Mouse (Mus musculus): ENCODE measurements at regions not wholly inside any gene's neighbourhood (a gene's known extent, or its start where the extent isn't known, plus 50 kb on each side); places are given as distances from the start of the nearest gene placed in this dataset.
"Not testable (repeated sequence)": the region's sequence is repeated elsewhere in the genome, so short reads cannot be mapped to it uniquely, and the experiment has no call there.

DNA sequence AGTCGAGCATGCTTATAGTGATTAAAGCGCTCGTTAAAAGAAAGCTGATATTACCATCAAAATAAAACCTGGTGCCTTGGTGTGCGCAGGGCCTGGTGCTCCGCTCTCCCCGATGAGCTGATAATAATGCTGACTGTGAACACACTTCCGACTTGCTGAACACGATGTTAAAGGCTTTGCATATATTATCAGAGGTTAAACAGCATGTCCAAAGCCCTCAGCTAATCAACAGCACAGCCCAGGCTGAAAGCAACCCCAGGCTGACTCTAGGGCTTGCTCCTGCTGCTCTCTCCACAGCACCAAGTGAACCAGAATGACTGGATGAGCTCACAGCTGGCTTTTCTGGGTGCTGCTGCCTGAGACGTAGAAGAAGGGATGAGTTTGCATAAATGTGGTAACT lies 238.2 kb upstream of the 1700012A03Rik start:
- DNase-seq (ENCODE audit: low spot score in 2 of 2), result no peak

DNA sequence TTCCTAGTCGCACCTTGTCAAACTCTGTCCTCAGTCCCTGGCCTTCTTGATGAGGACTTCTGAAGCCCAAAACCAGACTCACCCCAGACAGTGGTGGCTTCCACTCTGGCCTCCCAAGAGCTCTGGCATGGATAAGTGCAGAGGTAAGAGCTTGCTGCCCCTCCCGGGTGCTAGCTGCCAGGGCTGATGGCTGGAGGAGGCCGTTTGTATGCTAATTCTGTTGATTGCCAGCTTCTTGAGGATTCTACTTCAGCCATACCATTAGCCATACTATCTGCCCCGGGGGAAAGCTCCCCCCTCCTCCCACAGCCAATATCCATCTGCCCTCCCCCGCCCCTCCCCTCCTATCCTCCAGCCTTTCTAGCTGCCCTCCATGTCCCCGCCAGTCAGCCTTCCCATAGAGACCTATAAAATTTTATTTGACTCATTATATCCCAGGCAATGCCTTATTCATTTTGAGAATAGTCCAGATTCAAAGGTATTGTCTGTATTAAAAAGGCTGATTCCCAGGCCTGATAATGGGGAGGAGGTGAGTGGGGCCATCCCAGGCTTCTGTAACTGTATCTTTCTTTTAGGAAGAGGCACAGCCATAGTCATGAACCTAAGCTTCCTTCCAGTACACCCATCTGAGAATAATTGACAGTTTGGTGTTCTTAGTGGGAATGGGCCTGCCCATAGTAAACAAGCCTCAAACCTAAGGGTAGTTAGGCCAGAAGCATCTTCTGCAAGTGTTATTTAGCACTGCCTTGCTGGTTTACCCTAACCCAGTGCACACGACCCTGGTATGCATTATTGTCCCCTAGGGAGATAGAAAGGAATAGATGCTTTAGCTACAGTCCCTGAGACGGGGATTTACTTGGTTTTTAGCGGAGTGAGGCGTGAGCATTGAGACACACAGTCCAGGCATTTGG lies 239.2 kb upstream of the 1700012A03Rik start:
- DNase-seq (ENCODE audit: low spot score in 2 of 2), result no peak

DNA sequence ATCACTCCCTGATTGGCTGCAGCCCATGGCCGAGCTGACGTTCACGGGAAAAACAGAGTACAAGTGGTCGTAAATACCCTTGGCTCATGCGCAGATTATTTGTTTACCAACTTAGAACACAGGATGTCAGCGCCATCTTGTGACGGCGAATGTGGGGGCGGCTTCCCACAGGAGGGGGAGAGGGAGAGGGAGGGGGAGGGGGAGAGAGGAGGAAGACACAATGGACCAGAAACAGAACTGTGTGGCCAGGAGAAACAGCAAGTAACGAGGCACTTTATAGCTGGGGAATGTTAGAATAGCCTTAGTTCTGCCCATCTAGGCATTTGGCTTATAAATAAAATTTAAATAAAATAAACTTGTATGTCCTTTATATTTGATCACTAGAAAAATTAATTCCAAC lies 240.7 kb upstream of the Podxl start:
- not testable (repeated sequence) for DNase-seq (ENCODE audit: low spot score in 2 of 2)

DNA sequence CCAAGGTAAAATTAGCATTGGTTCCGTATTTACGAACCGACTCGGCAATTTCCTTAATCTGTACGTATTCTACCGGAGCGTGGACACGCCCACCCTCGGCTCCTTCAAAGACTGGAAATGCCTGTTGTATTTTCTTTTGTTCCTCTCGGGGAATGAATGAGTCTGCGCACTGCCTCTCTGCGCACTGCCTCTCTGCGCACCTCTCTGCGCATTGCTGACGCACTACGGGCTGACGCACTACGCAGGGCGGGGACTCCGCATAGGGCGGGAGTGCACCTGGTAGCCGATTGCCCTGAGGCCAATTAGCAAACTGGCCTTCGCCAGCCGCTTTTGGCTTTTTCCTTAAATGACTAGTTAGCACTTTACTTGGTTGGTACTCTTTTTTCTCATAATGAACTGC lies 239.4 kb upstream of the Podxl start:
- not testable (repeated sequence) for DNase-seq (ENCODE audit: low spot score in 2 of 2)

DNA sequence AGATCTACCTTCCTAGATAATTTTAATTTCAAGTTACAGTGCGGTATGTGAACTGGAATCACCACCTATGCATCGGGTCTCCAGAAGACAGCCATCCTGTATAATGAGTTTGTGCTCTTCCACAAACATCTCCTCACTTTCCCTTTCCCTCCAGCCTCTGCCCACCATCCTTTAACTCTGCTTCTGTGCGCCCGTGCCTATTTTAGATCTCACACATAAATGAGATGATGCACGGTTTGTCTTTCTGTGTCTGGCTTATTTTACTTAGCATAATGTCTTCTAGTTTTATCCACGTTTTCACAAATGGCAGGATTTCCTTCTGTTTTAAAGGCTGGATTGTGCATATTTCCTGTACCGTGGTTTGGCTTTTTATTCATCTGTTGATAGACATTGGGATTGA lies 227.8 kb upstream of the Podxl start:
- DNase-seq (ENCODE audit: low spot score in 2 of 2), result no peak

DNA sequence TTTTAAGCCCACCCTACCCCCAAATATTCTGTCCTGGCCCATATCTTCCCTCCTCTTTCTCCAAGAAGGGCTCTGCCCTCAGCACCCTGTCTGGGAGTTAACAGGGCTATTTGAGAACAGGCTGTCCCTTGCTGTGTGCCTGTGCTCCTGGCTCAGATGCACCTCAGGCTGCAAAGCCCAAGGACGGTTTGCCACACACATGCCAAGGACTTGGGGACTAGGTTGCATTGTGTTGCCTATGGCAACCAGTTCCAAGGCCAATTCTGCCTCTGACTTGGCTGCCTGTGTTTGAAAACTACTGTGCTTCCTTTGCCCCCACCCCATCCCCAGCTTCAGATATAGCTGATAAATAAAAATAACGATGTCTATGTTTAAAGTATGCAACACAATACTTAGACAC lies 227.1 kb upstream of the Podxl start:
- DNase-seq (ENCODE audit: low spot score in 2 of 2), result no peak

DNA sequence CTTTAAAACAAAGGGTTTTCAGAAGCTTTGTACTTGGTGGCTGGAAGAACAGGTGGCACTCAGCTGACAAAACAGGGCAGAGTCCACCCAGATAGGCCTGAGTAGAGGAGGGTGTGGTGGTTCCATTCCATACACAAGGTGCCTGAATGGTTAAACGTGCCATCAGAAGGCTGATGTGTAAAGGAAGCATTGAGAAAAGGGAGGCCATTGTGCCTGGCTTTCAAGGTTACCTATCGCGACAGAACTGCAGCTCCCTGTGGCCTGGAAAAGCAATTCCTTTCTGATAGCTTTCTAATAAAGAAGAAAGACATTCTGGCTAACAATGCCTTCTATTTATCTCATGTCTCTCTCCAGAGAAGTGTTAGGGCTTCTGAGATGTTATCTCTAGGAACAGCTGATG lies 213.1 kb upstream of the Podxl start:
- no peak for DNase-seq (ENCODE audit: low spot score in 2 of 2)

DNA sequence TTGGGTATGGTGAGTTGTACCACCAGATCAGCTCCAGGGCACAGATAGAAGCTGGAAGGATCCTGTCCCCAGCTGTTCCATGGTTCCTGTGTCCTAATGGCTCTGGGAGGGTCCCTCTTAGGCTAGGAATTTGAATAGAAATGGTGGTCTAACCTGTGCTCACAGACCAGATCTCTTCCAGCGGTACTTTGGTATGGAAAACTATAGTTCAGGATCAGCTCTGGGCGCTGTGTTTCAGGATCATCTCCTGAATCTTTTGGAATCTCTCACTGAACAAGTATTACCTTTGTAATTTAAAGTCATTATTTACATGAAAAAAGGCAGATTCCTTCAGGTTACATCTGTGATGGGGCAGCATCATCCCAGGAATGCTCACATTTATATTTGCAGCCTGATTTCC lies 208.1 kb upstream of the Podxl start:
- DNase-seq (ENCODE audit: low spot score in 2 of 2), result no peak

DNA sequence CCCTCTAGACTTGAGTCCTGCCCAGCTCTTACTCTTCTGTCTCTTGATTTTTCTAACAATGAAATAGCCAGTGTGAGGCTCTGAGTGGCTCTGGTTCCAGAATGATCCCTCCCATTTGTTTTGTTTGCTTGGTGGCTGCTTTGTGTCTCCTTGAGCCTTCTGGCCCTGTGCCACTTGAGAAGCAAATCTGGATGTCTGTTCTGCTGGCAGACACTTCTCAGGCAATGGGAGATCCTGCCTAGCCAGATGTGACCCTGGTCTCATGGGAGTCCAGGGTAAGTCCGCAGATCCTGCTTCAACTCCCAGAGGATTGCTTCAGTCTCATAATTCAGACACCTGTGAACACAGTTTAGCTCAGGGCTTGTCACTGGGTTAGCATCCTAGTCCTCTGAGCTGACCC lies 181.8 kb upstream of the Podxl start:
- DNase-seq (ENCODE audit: low spot score in 2 of 2), result no peak

DNA sequence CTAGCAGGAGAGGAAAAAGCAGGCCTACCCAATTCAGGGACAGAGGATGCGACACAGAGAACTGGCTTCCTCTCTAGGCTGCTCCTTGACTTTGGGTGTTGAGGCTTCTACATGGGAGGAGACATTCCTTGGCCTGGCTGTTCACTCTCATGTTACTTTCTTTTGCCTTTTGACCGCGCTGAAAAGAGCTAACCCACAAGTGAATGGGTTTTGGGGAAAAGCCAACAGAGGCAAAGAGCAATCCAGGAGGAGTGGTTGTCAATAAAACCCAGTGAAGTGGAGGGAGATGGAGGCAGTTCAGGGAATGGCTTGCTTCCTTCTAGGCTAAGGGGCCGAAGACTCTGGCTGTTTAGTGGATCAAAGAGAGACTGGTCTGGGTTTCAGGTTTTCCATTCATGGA lies 167.6 kb upstream of the Podxl start:
- no peak for DNase-seq (ENCODE audit: low spot score in 2 of 2)

DNA sequence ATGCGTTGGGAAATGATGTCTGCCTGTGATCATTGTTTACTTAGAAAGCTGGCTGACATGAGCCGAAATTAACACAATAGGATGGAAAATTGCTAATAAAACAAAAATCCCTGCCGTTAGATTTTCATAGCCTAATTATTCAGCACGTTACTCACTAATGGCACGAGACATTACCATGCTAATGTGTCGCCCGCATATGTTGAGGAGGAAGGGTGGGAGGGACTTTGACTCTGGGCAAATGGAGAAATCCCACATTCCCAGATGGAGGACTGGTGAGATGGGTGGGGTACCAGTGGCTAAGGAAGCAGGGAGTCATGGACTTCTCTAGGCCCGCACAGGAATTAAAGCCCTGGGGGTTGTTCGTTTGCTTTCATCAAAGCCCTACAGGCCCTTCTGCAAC lies 155.8 kb upstream of the Podxl start:
- no peak for DNase-seq (ENCODE audit: low spot score in 2 of 2)

DNA sequence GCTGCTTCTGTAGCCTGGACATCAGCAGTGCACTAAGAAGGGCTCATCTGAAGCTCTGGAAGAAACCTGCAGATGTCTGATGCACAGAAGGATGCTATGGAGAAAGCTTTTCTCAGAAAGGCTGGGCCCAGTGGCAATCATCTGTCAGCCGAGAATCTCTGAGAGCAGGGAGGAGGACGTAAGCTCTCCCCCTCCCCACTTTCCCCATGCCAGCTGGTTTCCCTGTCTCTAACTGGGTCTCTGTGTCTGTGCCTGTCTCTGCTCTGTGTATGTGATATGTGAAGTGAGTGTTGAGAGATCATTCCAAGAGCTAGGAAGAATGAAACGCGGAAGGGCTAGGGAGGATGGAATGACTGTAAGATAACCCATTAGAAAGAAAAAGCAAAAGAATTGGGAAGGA lies 155.1 kb upstream of the Podxl start:
- DNase-seq (ENCODE audit: low spot score in 2 of 2), result no peak

DNA sequence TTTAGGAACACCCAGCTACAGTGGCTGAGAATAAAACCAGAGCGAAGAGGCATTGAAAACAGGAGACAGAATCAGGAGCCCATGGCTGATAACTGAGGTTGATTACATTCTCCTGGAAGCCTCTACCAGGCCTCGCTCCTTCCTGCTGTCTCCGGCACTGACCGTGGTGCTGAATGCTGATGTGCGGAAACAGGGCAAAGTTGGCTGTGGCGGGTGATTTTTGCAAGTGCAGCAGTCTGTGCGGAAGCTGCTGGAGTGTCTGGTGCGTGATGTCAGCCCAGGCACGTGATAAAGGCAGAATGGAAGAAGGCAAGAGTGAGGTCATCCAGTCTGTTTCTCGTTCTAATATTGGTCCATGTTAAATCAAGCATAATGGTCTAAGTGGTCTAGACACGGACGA lies 153.8 kb upstream of the Podxl start:
- peak in 1 of 2 experiments; percentile 11 for DNase-seq (ENCODE audit: low spot score in 2 of 2)

DNA sequence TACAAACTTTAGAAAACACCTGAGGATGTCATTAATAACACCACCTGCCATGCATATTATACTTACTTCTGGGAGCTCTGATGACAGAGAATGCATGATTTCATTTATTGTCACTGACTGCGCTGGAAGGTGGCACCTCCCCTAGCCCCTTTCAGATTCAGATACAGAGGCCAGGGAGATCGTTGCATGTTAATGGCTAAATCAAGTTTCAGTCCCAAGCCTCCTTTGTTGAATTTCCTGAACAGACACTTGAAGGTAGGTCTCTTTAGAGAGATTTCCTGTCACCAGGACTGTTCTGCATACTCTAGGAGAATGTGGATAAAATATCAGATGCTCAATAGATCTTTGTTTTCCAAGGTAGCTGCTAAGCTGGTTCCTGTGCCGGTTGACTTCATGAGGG lies 143.5 kb upstream of the Podxl start:
- DNase-seq (ENCODE audit: low spot score in 2 of 2), result no peak

DNA sequence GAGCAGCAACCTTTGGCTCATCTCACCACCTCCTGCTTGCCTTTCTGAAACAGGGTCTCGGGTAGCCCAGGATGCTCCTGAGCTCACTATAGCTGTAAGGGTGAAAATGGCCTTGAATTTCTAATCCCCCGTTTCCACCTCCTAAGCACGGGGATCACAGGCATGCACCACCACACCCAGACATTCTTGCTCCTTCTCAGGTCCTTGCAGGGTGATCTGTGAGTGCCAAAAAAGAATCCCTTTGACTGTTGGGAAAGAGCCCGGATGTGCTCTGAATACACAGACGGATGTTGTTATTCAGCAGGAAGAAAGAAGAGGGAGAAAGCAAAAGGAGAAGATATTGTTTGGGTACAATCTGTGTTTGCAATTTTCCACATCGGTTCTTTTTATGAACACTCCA lies 140.4 kb upstream of the Podxl start:
- no peak for DNase-seq (ENCODE audit: low spot score in 2 of 2)

DNA sequence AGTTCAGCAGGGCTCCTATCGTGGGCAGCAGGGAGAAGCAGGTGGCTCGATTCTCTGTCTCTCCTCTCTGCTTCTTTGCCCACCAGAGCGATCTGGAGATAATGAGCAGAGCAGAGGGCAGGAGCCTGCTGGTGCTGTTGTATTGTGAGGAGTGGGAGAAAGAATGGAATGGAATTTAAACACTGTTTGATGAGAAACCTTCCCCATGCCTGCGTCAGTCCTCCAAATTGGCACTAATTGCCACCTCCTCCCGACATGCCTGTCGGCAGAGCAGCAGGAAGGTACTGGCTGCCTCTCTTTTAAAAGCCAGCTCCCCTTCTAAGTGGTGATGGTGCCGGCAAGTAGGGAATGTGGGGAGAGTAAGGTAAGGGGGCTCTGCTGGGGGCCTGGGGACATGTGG lies 139.2 kb upstream of the Podxl start:
- DNase-seq (ENCODE audit: low spot score in 2 of 2), result no peak

DNA sequence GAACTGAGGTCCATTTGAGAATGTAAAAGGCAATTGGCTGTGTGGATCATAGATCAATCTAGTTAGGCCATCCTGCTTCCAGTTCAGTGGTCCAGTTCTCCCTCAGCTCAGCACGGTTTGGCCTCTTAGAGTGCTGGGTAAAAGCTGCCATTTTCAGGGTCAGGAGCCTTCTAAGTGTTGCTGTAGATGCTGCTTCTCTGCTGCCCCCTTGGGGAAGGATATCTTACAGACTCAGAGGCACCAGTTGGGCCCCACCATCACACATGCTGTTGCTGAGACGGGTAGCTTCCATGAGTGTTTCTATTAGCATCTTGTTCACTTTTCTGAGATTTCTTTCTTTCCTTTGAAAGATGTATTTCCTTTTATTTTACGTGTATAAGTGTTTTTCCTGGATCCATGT lies 132.1 kb upstream of the Podxl start:
- DNase-seq (ENCODE audit: low spot score in 2 of 2), result no peak

DNA sequence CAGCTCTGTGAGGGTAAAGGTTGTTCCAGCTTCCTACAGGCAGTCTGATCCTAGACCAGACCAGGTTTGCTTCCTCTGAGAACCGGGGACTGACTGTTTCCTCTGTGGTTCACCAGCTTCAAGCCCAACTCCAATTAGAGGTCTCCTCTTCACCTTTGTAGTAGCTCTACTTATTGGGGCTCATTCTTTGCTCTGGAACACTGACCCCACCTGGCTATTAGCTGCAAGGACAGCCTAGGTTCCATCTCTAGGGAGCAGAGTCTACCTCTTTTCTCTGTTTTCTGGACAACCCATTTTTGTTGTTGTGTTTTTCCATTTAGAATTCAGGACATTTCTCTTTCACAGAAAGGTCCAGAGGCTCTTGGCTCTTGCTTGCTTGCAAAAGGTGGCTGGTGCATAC lies 129.3 kb upstream of the Podxl start:
- no peak for DNase-seq (ENCODE audit: low spot score in 2 of 2)

DNA sequence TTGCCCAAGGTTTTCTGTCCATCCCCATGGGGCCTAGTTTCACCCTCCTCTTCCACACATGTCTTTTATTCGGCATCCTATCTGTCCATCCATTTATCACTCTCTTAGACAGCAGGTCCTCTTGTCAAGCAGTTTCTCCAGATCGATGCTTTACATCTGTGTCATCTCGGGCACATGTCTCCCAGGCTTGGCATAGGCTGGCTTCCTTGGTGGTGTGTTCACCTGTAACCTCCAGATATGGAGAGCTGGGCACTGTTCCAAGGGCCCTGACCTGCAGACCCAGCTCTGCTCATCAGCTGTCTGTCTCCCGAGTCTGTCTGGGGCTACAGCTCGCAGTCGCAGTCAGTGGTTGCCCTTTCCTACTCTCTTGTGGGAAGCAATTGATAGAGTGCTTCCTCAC lies 128.2 kb upstream of the Podxl start:
- no peak for DNase-seq (ENCODE audit: low spot score in 2 of 2)

DNA sequence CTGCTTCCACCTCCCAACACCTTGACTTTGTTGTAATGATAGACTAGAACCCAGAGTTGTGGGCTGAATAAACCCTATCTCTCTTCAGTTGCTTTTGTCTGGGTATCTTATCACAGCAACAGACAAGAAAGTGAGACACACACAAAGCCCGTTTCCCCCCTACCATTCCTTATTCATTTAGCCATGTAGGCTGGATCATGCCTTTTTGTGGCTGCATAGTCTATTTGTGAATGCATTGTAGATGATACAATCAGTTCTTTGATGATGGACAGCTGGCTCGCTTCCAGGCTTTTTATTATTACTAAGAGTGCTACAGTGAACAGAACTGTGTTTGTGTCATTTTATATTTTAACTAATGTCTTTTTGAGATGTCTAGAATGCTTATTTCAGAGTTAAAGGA lies 116.3 kb upstream of the Podxl start:
- no peak for DNase-seq (ENCODE audit: low spot score in 2 of 2)

DNA sequence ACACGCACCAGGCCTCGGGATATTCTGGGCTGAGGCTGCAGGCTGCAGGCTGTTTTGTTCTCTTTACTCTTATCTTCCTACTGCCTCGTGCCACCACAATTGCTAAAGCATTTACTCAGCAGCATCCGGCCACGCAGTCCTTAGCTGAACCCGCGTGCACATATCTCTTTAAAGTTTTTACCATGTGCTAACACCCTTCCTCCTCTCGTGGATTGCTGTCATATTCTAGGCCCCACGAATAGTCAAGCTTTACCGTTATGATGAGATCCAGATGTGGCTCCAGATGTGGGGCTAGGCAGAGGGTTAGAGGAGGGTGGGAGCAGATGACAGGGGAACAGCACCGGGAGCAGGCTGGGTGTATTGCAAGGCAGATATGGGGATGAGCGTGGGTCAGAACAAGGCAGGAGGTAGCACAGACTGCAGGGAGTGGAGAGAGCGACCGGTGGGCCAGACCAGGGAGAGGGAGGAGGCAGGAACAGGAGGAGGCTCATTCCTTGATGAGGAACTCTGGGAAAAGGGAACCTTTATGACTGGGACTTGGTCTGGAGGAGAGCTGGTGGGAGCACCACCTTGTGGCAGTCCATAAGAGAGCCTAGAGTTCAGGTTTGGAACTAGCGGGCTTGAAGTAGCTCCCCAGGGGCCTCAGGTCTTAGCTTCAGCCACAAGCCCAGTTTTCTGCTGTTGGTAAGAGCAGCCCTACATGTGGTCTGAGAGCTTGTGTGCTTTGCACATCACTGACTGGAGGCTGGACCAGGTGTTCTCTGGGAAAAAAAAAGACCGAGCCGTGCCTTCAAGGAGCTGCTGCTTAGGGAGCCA lies 102.1 kb upstream of the Podxl start:
- DNase-seq (ENCODE audit: low spot score in 2 of 2), result no peak

DNA sequence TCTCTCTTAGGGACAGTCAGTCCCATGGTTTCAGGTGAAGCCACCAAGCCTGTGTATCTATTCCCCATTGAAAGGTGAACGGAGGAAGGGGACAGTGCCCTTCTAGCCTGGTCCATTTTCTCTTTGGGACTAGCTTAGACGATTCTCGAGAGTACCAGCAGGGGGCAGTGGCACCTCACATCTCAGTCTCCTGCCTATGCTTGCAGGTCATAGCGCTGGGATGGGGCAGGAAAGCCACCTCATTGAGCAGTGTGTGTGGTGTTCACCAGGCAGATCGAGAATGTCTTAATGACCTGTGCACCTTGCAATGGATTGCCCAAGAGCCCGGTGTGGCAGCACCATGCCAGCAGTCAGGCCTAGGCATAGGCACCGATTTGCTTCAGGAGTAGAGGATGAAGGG lies 100.7 kb upstream of the Podxl start:
- DNase-seq (ENCODE audit: low spot score in 2 of 2), result peak; percentile 31 to 38

DNA sequence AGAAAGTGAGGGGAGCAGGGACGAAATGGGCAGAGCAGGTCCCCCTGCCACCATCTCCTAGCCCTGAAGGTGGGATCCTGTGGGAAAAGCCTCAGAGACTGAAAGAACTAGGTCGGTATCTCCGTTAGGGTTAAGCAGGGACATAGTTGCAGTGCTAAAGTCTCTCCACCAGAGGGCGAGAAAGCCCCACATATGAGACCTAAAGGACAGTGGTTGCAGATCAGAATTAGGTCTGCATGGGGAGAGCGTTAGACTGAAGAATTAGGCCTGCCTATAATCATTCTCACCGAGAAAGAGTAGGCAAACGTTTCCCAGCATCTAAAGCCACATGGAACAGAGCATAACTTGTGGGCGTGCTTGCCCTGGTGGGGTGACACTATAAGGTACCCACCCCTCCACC lies 97.0 kb upstream of the Podxl start:
- peak; percentile 32 to 40 for DNase-seq (ENCODE audit: low spot score in 2 of 2)
